Mouse (Mus musculus): ENCODE results near the gene Megf11.

Megf11 gene

DNA sequence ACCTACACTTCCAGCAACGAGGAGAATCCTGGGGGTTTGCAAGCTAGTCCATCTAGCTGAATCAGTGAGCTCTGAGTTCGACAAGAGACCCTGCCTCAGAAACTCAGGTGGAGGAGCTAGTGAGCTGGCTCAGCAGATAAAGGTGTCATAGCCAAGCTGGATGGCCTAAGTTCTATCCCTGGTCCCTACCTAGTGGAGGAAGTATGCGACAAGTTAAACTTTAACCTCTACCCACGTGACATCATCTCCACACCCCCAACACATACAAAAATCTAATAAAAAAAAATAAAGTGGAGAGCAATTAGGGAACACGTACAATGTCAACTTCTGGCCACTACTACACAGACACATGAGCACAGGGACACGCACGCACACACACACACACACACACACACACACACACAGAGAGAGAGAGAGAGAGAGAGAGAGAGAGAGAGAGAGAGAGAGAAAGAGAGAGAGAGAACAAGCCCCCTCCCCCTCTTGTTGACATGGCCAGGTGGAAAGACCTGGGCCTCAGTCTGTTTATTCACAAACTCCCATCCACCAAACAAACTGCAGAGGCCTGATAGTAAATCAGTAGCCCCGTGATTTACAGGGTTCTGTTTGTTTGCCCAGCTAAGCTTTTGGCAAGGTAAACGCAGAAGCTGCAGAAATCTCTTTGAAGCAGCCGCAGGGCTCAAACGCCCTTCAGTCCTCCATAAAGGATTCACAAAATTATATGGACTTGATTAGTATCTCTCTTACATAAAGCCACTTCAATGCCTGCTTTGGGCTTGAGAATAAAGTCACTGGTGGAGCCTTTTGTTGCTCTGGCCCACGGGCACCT lies 134.7 kb downstream of the Megf11 start:
- DNase-seq (ENCODE audit: low read depth, low spot score), result no peak

DNA sequence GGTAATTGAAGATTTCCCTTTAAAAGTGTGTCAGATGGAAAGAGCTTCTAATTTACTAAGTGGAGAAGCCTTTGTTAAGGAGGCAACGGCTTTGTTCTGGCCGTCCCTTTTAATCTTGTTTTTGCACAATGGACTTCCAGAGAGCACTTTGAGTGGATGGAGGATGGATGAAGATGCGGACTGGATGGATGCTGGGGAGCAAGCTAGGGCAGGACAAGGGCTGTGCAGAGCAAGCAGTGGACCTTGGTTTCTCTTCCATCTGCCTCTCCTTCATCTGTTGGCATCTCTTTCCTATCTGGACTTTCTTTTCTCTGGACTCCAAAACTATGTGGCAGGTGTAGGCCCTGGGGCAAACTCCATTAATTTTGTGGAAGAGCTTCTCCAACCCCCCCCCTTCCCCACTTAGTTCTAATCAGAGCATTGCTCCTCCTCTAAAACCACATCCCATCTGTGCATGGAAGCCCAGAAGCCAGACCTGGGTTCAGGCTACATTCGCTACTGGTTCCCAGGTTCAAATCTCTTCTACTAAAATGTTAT lies 135.4 kb downstream of the Megf11 start:
- no peak for DNase-seq (ENCODE audit: low read depth, low spot score)

DNA sequence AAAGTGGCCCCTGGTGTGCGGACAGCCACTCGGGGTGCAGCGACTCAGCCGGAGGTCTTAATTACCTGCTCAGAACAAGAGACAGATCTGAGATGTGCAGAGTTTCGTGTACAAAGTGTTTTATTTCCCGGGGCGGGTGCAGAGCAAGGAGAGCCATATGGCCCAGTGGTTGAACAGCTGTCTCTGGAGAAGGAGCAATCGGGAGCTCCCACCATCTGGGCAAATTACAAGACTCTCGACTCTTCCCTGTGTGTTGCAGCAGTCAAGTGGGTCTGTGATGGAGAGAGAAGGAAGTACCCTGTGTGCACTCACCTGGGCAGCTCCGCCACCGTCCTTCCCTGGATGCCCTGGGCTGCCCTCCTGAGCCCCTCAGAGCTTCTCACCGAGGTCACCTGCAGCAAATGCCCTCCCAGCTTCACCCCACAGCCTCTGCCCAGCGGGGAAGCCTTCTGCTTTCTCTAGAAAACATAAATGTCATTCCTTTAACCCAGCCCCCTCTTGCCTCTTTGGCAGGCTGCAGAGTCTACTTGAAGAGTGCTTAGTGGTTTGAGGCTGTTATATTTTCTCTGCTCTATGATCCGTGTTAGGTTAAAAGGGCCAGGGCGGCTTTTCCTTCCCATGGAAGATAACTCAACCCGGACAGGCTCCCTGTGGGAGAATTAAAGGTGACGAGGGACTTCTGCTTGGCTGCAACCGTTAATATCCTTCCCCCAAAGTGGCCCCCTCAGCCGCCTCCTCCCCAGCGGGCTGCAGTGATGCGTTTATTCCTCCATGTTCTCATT lies 138.0 kb downstream of the Megf11 start:
- no peak for DNase-seq (ENCODE audit: low read depth, low spot score)

DNA sequence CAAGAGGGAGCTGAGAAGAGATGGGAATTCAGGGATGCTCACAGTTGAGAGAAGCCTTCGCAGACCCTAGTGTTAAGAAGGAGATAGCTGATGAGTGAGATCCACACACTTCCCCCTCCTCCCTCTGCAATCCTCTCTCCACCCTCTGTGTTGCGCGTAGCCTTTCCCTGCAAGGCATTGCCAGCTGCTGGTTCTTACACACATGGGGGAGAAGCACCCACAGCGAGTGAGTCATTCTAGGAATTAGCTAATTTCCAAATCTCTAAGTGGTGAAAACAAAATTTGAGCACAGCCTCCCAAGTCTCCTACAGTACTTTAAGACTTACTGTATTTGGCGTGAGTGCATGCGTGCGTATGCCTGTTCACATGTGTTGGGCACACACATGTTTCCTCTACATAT lies 142.6 kb downstream of the Megf11 start:
- DNase-seq (ENCODE audit: low read depth, low spot score), result no peak

DNA sequence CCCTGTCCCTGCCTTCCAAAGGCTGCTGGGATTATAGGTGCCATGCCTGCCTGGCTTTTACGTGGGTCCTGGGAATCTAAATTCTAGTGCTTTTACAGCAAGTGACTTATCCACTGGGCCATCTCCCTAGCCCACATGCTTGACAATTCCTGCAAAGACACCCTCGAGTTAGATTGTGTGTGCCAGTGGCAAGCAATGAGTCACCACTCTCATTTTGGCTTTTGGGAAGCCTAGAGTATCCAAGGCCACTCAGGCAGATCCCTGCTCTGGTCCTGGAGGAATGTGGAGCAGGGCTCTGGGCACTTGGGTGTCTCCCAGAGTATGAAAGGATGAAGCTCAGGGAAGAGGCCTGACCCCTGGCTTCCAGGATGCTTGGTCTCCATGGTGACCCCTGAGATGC lies 143.2 kb downstream of the Megf11 start:
- no peak for DNase-seq (ENCODE audit: low read depth, low spot score)

DNA sequence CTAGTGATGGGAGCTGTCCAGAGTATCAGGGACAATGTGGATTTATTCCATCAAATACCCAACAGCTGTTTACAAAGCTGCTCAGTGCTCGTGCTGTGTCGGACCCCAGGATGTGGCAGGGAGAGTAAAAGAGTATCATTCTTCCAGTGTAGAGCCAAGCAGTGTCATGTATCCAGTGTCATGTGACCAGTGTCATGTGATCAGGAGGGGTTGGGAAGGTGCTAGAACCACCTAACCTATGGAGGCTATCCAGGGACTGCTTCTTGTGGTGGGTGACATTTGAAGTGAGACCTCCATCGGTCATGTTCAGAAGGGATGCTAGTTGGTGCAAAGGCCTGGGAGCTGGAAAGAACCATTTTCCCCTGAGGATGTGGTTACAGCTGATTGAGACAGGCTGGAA lies 146.5 kb downstream of the Megf11 start:
- DNase-seq (ENCODE audit: low read depth, low spot score), result no peak

DNA sequence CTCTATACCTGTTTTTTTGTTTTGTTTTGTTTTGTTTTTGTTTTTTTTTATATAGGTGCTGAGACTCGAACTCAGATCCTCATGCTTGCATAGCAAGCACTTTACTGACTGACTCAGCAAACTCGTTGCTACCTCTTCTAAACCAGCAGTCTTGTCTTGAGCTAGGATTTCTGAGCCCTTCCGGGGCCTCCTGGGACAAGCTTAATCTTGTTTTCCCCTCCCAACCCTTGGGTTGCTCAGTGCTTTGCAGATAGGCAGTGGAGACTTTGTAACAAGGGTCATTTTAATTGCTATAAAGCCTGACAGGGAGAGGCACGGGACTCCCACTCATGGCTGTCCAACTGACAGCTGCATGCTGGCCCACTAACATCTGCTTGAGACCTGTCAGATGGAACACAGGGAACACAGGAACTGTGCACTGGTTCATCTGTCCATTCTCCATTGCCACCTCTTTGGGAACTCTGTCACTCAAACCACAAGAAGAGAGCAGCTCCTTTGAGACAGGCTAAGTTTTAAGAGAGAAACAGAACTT lies 147.4 kb downstream of the Megf11 start:
- no peak for DNase-seq (ENCODE audit: low read depth, low spot score)

DNA sequence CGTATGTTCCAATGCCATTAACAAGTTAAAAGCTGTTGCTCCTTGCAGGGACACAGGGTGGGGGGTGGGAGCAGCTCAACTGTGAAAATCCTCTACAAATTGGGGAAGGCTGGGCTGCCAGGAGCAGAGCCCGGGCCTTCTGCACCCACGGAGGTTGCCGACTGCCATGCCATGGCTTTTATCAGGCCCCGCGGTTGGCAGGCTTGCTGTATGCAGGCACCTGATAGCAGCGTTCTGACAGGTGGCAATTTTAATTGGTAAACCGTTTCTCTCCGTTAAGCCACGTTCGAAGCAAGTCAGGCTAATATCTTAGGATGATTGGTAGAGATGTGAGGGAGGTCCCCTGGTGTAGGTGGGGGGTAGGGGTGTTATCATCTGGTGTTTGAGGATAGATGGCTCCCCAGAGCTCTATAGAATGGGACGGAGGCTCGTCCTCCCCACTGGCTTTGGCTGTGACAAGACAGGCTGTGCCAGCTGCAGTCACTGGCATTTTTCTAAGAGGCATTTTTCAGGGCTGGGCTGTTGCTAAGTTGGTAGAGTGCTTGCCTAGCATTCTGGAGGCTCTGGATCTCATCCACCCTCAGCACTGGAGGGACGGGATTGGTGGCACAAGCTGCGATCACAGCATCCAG lies 148.2 kb downstream of the Megf11 start:
- no peak for DNase-seq (ENCODE audit: low read depth, low spot score)

DNA sequence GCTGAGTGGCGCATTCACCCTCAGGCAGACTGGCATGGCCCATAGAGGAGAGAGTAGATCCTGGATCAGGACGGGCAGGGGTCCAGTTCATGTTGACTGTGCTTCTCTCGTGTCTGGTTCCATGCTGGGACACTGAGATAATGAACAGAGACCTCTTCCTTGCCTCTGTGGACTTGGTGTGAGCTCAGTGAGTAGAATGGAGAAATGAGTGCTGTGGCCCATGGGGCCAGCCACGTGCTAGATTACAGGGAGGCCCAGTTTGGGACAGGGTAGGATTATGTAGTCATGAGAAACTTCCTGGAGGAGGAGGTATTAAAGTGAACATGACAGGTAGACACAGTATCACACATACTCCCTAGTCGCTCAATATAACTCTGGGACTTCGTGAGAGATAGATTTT lies 148.9 kb downstream of the Megf11 start:
- no peak for DNase-seq (ENCODE audit: low read depth, low spot score)

DNA sequence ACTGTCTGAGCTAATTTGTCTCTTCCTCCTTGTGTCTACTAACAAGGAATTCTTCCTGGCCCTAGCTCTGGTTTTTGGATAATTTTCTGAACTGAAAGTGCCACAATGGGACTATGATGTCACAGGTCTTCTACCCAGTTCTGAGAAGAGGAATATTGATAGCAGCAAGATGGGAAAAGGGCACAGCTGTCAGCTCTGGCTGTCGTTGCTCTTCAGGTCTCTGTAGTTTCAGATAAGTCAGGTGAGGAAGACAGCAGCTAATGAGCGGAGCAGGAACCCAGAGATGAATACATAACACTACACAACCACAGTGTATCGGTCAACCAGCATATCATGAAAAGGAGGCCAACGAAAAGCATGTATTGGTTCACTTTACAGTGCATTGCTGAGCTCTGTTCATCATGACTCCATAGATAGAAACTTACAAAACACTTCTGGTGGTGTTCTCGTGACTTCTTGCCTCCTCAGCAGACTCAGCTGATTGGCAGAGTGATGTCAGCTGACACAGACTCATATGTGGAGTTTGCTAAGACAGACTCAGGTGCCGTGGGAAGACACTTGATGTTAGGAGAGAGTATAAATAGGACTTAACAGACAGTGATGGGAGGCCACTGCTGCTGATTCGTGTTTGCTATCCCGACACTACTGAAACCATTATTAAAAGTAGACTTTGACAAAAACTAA lies 149.6 kb downstream of the Megf11 start:
- DNase-seq (ENCODE audit: low read depth, low spot score), result no peak

DNA sequence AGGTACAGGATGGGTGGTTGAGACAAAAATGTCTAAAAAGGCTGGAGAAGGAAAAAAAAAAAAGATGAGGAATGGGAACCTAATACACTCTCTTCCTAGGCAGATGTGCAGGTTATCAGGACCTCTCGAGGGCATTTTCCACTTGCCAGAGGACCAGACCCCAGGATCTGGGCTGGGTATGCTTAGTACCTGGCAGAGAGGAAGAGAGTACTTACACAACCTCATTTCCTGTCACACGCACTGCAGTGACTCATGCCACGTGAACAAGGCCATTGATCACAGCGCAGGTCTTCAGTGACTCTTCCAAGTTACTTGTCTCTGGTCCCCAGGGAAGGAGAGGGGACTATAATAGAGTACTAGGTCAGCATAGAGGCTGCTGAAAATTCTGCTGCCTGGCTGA lies 152.4 kb downstream of the Megf11 start:
- no peak for DNase-seq (ENCODE audit: low read depth, low spot score)

DNA sequence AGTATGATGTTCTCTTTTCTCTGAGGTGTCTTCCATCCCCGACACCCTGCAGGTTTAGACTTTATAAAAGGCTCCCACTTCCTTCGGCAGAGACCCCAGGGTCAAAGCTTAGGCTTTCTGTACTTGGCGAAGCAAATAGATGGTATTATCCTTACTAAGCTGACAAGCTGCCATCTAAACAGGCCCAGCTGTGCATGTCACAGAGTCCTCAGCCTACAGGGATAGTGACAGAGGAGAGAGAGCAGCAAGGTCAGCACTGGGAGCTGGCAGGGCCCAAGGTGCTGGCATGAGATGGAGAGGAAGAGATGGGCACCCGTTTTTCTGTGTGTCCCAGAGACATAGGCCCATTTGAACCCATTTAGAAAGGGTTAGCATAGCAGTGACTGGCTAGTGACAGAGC lies 156.8 kb downstream of the Megf11 start:
- DNase-seq (ENCODE audit: low read depth, low spot score), result no peak

DNA sequence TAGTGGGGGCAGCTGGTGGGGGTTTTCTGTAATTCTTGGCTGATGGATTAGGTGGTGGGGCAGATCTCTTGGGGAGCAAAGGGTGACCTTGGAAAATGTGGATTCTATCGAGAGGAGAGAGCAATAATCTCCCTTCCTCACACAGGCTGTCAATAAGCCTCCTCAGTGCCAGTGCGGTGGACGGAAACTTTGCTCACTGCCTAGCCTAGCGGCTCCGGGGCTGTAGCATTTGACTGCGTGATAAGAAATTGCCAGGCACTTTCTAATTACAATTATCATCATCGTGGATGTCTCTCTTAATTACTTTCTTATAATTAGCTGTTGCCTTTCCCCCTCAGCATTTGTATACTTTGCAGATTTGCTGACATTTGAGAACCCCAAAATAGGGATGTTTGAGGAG lies 157.7 kb downstream of the Megf11 start:
- DNase-seq (ENCODE audit: low read depth, low spot score), result no peak

DNA sequence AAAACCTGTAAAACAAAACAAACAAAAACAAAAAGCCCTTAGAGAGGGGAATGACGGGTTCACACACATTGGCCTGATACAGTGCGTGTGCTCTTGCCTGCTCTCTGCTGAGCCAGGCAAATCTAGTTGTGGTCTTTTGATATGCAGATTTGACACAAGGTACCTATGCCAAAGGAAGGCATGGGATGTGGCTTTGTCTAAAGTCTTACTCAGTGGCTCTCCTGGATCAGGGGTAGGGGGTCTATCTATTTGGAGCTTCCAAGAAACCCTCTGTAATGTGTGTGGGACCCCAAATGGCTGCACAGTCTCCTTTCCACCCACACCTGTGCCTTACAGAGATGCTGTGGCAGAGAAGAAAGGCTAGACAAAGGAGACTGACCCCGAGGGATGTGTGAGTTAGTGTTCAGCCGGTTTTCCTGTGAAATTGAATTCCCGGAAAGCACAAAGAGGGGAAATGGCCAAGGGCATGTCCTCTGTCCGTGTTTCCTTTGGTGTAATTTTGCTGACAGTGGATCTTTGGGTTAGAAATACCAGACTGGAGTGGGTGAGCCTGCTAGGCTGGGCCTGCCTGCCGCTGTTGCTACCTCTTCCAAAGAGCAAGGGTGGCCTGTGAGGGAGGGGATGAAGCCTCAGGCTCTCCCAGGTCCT lies 161.0 kb downstream of the Megf11 start:
- no peak for DNase-seq (ENCODE audit: low read depth, low spot score)

DNA sequence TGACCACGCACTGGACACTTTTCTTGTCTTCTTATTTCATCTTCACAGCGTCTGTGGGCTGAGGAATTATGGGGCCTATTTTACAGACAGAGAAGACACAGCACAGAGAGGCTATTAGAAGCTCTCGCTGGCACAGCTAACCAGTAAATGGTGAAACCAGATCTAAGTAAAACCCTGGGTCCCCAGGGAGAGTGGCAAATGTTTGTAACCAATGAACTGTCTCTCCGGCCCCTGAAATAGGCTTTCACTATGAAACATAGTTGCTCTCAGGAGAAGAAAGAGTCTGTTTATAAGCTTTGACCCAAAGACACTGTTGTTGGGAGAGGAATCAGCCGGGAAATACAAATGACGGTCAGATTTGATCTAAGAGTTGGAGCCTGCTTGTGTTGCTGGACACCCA lies 162.9 kb downstream of the Megf11 start:
- no peak for DNase-seq (ENCODE audit: low read depth, low spot score)

DNA sequence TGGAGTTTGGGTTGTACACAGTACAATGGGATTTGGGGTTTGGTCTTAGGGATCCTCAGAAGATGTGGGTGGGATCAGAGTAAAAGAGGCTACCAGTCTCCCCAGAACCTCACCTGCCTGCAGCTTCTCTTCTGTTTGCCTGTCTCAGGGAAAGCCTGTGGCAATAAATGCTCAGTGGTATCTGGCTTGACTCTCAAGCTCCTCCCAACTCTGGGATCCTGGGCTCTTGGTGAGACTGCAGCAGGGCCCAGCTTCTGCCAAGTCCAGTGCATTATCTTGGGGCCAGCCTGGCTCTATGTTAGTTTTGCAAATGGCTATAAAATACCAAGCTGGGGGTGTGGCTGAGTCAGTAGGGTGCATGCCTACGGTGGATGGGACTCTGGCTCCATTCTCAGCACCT lies 165.9 kb downstream of the Megf11 start:
- no peak for DNase-seq (ENCODE audit: low read depth, low spot score)

DNA sequence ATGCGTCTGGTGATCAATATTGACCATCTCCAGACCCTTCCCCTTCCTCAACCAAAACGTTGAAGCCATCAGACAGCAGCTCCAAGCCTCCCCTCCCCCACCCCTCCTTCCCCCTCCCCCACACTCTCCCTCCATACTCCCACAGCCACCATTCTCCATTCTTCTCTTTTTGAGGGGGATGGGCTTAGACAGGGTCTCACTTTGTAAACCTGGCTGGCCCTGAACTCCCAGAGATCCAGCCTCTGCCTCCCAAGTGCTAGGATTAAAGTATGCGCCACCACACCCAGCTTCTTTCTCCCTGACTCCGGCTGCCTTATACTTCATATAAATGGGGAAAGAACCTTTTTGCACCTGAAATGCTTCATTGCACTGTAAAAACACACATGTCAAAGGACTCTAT lies 166.6 kb downstream of the Megf11 start:
- DNase-seq (ENCODE audit: low read depth, low spot score), result no peak

DNA sequence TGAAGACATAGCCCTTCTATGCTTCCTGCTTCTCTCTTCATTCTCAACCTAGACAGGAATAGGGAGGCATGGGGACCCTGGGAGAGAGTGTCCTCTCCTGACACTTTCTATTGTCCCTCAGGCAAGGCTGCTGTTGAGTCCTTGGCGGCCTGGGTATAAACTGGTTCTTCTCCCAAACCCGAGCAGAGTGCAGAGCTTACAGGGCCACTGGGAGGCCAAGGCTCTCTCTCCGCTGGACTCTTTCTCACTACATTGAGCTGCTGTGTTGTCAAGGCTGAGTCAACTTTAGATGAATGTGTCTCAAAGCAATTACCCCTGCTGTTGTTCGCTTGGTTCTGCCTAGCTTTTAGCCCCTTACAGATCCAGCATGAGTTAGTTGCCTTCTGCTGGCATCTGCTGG lies 168.0 kb downstream of the Megf11 start:
- no peak for DNase-seq (ENCODE audit: low read depth, low spot score)

DNA sequence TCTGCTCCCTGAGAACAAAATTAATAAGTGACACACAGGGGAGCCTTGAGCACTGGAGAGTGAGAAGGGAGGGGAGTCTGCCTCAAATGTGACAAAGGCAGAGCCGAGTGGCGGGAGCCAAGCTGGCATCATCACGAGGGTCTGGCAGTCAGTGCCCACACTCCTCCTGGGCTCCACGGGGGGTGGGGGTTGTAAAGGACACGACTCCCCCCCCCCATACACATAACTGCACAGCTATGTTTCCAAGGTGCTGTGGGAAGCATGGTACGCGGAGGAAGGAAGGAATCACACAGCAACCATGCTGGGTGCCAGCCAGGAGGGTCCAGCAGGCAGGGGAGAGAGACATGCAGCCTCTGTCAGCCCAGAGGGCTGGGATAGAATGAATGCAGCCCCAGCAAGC lies 170.2 kb downstream of the Megf11 start:
- DNase-seq (ENCODE audit: low read depth, low spot score), result no peak

DNA sequence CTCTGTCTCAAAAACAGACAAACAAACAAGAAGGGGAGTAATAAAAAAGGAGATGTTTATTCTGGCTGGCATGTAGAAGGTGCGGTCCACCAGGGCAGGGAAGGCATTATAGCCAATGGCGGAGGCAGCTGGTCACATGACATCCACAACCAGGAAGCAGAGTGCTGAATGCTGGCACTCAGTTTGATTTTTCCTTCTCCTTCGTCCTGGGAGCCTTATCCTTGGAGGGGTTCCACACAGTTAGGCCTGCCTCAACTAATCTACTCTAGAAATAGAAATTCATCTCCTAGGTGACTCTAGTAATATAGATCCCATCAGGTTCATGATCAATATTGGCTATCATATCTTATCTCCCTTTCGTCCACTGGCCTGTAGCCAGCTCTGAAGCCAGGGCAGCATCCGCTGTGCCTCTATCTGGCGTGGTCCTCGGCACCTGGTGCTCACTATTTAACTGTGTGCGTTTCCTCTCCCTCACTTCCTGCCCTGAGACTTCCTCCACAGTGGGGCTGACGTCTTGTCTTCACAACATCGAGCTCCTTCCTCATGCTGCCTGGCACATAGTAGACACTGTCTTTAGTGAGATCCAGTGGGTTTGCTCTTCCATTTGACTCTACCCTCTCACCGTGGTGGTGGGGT lies 171.8 kb downstream of the Megf11 start:
- DNase-seq (ENCODE audit: low read depth, low spot score), result no peak

Data from mesoderm, embryonic 11.5 days (tissue).